Mouse (Mus musculus) myocyte (in vitro differentiated cells): ENCODE data around the gene Zscan26. TPM values are rescaled to one million over a fixed set of nuclear protein-coding genes. Genes with fewer than 3 reads are reported as not detected.

Experiments used
- H3K27me3 ChIP-seq: one replicate; pipeline ENCODE4 v1.6.1; 2011; ENCODE audit not compliant: control insufficient read depth, insufficient read depth, insufficient read length
- H3K36me3 ChIP-seq: one replicate; pipeline ENCODE4 v1.6.1; 2011; ENCODE audit not compliant: control insufficient read depth, insufficient read depth
- H3K4me2 ChIP-seq: one replicate; pipeline ENCODE4 v1.6.1; 2011; ENCODE audit warnings: low read depth, control low read depth
- H3K4me3 ChIP-seq: one replicate; pipeline ENCODE4 v1.5.1; 2011; ENCODE audit warnings: mild to moderate bottlenecking, control low read depth, moderate library complexity
- H3K79me2 ChIP-seq: one replicate; pipeline ENCODE4 v1.6.1; 2011; ENCODE audit not compliant: control insufficient read depth, insufficient read depth
- H3ac ChIP-seq: one replicate; pipeline ENCODE4 v1.6.1; 2011; ENCODE audit not compliant: control insufficient read depth, insufficient read length
- CEBPB ChIP-seq: IDR thresholded peaks from 2 replicates; pipeline ENCODE4 v1.6.1; 2011; ENCODE audit warnings: mild to moderate bottlenecking, moderate library complexity; ENCODE audit not compliant: poor library complexity, insufficient read depth, severe bottlenecking
- E2F4 ChIP-seq: IDR thresholded peaks from one replicate; pipeline ENCODE4 v1.6.1; 2011; ENCODE audit warnings: mild to moderate bottlenecking, control low read depth, moderate library complexity; ENCODE audit not compliant: insufficient read depth
- MAX ChIP-seq: IDR thresholded peaks from one replicate; pipeline ENCODE4 v1.6.1; 2011; ENCODE audit warnings: low read depth, mild to moderate bottlenecking, control low read depth
- MYOD1 ChIP-seq, 3 experiments: IDR thresholded peaks; one replicate each; pipeline ENCODE4 v1.6.1; 2011; ENCODE audit warnings: control low read depth in 2 of 3, low read depth in 2 of 3, mild to moderate bottlenecking in 2 of 3, moderate library complexity in 1 of 3; ENCODE audit not compliant: insufficient read length in 2 of 3, control insufficient read depth in 1 of 3
- MYOG ChIP-seq, 3 experiments: IDR thresholded peaks; one replicate each; pipeline ENCODE4 v1.6.1; 2011; ENCODE audit warnings: control low read depth in 2 of 3, low read depth in 2 of 3, mild to moderate bottlenecking in 2 of 3; ENCODE audit not compliant: insufficient read length in 2 of 3, control insufficient read depth in 1 of 3, insufficient read depth in 1 of 3
- POLR2A ChIP-seq: IDR thresholded peaks from one replicate; pipeline ENCODE4 v1.6.1; 2011; ENCODE audit warnings: low read depth, mild to moderate bottlenecking, control low read depth, moderate library complexity; ENCODE audit not compliant: insufficient read length
- POLR2AphosphoS2 ChIP-seq: IDR thresholded peaks from one replicate; pipeline ENCODE4 v1.6.1; 2011; ENCODE audit warnings: low read depth, control low read depth; ENCODE audit not compliant: insufficient read length
- REST ChIP-seq: IDR thresholded peaks from one replicate; pipeline ENCODE4 v1.6.1; 2011; ENCODE audit warnings: mild to moderate bottlenecking, control low read depth, moderate library complexity; ENCODE audit not compliant: insufficient read depth, insufficient read length
- SRF ChIP-seq: IDR thresholded peaks from one replicate; pipeline ENCODE4 v1.6.1; 2011; ENCODE audit warnings: low read depth; ENCODE audit not compliant: control insufficient read depth, insufficient read length
- TCF12 ChIP-seq: IDR thresholded peaks from one replicate; pipeline ENCODE4 v1.6.1; 2011; ENCODE audit warnings: mild to moderate bottlenecking, control low read depth; ENCODE audit not compliant: poor library complexity, insufficient read depth, severe bottlenecking
- TCF3 ChIP-seq: IDR thresholded peaks from one replicate; pipeline ENCODE4 v1.6.1; 2011; ENCODE audit warnings: low read depth, control low read depth; ENCODE audit not compliant: insufficient read length
- USF1 ChIP-seq: IDR thresholded peaks from one replicate; pipeline ENCODE4 v1.6.1; 2011; ENCODE audit warnings: low read depth, mild to moderate bottlenecking, control low read depth, moderate library complexity
- polyA plus RNA-seq: library from polyadenylated mRNA; unstranded; fragments of >200 nt; fragmentation: generic; extraction: Trizol; gene quantifications from one replicate; pipeline ENCODE4 v1.2.1, GENCODE M21; 2012; ENCODE audit warnings: missing spikeins

Gene Zscan26
- polyA plus RNA-seq, 1 experiment, result 6.3 TPM

GRCm38 (mm10) chr13:21407341-21407740 is 46.2 kb downstream of the Zscan26 start:
- H3K27me3 ChIP-seq, result no peaks in the 10 kb centered on the region
- TF ChIP-seq POLR2AphosphoS2 (no peak), REST (no peak), CEBPB (no peak), MAX (no peak), MYOD1 (IDR thresholded peaks at IDR 0.05; ENCODE audit: control insufficient read depth in 1 of 3, insufficient read length in 2 of 3, low read depth in 2 of 3) (no peak), MYOG (IDR thresholded peaks at IDR 0.05; ENCODE audit: control insufficient read depth in 1 of 3, insufficient read depth in 1 of 3, insufficient read length in 2 of 3, low read depth in 2 of 3) (no peak), USF1 (no peak), E2F4 (no peak), TCF12 (no peak), POLR2A (no peak), SRF (no peak), TCF3 (no peak)
- H3K4me3 ChIP-seq, result peak overlapping the region; percentile 38
- no peak overlapping the region for H3ac ChIP-seq
- H3K4me2 ChIP-seq, result peak overlapping the region; percentile 88
- H3K79me2 ChIP-seq, result peaks cover under 1% of the 10 kb centered on the region
- H3K36me3 ChIP-seq, result no peaks in the 10 kb centered on the region

DNA sequence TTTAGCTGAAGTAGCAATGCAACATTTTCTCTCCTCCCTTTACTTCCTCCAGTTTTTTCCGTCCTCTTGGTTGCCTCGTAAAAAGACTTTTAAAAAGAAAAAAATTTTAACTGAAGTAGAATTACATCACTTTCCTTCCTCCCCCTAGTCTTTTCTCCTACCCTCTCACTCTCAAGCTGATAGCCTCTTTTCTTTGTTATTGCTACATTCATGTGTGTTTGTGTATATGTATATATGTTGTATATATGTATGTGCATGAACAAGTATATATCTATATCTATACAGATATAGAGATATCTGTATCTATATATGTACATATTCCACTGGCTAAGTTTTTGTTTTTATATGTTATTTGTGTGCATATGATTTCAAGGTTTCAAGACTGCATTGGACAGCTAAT is 50.7 kb downstream of the Zscan26 start:
- TF ChIP-seq MYOD1 (IDR thresholded peaks at IDR 0.05; ENCODE audit: control insufficient read depth in 1 of 3, insufficient read length in 2 of 3, low read depth in 2 of 3), result no peak
- TF ChIP-seq SRF, result no peak
- TF ChIP-seq E2F4, result no peak
- no peak for TF ChIP-seq TCF3
- TF ChIP-seq USF1, result no peak
- Histone ChIP-seq H3K4me2 (peak overlapping the region; percentile 47), H3K27me3 (no peaks in the 10 kb centered on the region), H3K79me2 (peaks cover 35% of the 10 kb centered on the region), H3K4me3 (peak overlapping the region; percentile 70), H3ac (no peak overlapping the region), H3K36me3 (peaks cover 13% of the 10 kb centered on the region)

DNA sequence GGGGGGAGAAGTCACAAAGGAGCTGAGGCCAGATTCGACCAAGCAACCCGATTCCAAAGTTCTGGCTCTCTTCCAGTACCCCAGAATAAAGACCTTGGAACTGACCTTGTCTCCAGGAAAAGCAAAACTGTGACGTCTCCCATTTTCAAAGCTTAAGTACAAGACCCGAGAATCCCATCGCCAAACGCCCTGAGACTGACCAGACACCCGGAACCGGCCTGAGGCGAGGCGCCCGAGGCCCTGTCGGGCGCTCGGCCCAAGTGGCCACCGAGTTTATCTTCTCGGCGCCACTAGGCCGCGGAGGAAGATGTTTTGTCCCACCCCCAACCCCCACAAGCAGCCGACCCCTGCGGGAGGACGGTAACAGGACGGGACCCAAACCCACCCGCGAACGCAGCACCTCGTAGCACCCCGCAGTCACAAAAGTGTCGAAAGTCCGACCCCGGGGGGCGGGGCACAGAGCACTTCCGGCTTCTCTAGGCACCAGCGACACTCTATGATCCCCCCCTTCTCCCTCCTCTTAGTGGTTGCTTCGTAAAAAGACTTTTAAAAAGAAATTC is 51.2 kb downstream of the Zscan26 start, which contains the start of gene Zkscan3:
Gene Zkscan3 (minus strand): TSS at position 469 of the 560 bp plus-strand sequence.
- H3K36me3 ChIP-seq, result peaks cover 13% of the 10 kb centered on the region
- H3ac ChIP-seq, result peak within 1 kb of the TSS; percentile 31
- TF ChIP-seq POLR2AphosphoS2, result peak; percentile 79
- peak; percentile 82 for TF ChIP-seq POLR2A
- TF ChIP-seq USF1, result no peak
- H3K27me3 ChIP-seq, result no peaks in the 10 kb centered on the region
- H3K4me2 ChIP-seq, result peak within 1 kb of the TSS; percentile 72
- H3K4me3 ChIP-seq, result peak within 1 kb of the TSS; percentile 70
- H3K79me2 ChIP-seq, result peaks cover 35% of the 10 kb centered on the region

DNA sequence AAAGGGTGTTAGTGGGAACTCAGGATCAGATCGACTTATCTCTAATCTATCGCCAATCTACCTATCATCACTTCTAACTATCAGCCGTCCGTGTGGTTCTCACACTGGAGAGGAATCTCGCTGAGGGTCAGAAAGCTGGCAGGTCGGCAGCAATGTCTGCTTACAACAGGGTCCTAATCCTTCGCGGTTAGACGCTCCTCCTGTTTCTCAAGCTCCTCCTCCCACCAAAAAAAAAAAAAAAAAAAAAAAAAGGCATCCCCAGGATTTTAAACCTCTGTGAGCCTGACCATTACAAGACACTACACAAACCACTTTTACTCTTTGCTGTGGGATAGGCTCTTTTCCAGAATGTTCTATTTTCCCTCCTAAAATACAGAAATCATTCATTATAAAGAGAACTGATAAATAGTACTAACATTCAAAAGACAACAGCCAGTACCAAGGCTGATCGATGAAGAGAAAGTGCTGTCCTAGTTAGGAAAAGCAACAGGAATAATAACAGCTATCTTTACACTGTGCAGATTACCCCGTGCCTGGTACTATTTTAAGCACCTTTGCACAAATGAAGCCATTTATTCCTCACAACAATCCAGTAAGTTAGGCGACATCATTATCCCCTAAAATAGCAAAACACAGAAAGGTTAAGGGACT is 51.8 kb downstream of the Zscan26 start:
- peaks cover 15% of the 10 kb centered on the region for H3K36me3 ChIP-seq
- H3K79me2 ChIP-seq, result peaks cover 35% of the 10 kb centered on the region
- peak overlapping the region; percentile 31 for H3ac ChIP-seq
- H3K4me3 ChIP-seq, result peak overlapping the region; percentile 70
- H3K4me2 ChIP-seq, result peak overlapping the region; percentile 72
- no peaks in the 10 kb centered on the region for H3K27me3 ChIP-seq
- no peak for TF ChIP-seq POLR2AphosphoS2
- TF ChIP-seq TCF12, result no peak
- no peak for TF ChIP-seq MYOD1 (IDR thresholded peaks at IDR 0.05; ENCODE audit: control insufficient read depth in 1 of 3, insufficient read length in 2 of 3, low read depth in 2 of 3)
- no peak for TF ChIP-seq TCF3
- no peak for TF ChIP-seq REST
- TF ChIP-seq CEBPB, result no peak
- TF ChIP-seq MYOG (IDR thresholded peaks at IDR 0.05; ENCODE audit: control insufficient read depth in 1 of 3, insufficient read depth in 1 of 3, insufficient read length in 2 of 3, low read depth in 2 of 3), result no peak
- TF ChIP-seq POLR2A, result no peak

DNA sequence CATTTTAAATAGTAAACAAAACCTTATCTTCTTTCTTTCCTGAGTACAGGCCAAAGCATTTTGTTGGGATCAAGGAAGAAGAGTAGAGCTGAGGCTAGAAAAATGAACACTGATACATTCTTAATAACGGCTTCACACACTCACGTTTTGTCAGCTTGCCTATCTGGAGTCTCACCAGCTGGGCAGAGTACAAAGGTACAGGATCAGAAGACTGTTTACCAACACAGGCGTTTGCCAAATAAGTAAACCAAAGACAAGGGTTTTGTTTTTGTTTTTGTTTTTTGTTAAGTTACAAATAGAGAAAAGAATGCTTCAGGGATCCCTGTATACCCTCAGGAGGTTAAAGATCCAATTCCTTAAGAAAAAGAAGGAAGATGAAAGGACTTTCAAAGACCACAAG is 52.4 kb downstream of the Zscan26 start:
- no peaks in the 10 kb centered on the region for H3K27me3 ChIP-seq
- H3K4me3 ChIP-seq, result peak overlapping the region; percentile 70
- no peak overlapping the region for H3ac ChIP-seq
- H3K36me3 ChIP-seq, result peaks cover 20% of the 10 kb centered on the region
- TF ChIP-seq POLR2A (no peak), TCF3 (no peak), USF1 (no peak), MYOD1 (IDR thresholded peaks at IDR 0.05; ENCODE audit: control insufficient read depth in 1 of 3, insufficient read length in 2 of 3, low read depth in 2 of 3) (no peak), MAX (no peak), POLR2AphosphoS2 (no peak), TCF12 (no peak), REST (no peak), SRF (no peak), CEBPB (no peak), MYOG (IDR thresholded peaks at IDR 0.05; ENCODE audit: control insufficient read depth in 1 of 3, insufficient read depth in 1 of 3, insufficient read length in 2 of 3, low read depth in 2 of 3) (no peak), E2F4 (no peak)
- peaks cover 35% of the 10 kb centered on the region for H3K79me2 ChIP-seq
- peak overlapping the region; percentile 72 for H3K4me2 ChIP-seq
